Mouse (Mus musculus) midbrain, embryonic 10.5 days (tissue): ENCODE data around the gene Tenm2. TPM values are rescaled to one million over a fixed set of nuclear protein-coding genes. Genes with fewer than 3 reads are reported as not detected.

Experiments
- DNase-seq: peaks from one replicate; pipeline ENCODE4 v3.0.0-alpha.2; 2017; ENCODE audit warnings: low spot score
- H3K27ac ChIP-seq: fragments of 300-500 bp; sonication (generic); replicated peaks from 2 replicates; pipeline ENCODE4 v1.5.1; 2016; ENCODE audit warnings: mild to moderate bottlenecking
- H3K27me3 ChIP-seq: fragments of 300-500 bp; sonication (generic); 2 replicates; pipeline ENCODE4 v1.6.1; 2016; ENCODE audit warnings: low read depth, mild to moderate bottlenecking; ENCODE audit not compliant: poor library complexity, severe bottlenecking
- H3K36me3 ChIP-seq: fragments of 300-500 bp; sonication (generic); 2 replicates; pipeline ENCODE4 v1.6.1; 2016; ENCODE audit warnings: mild to moderate bottlenecking, moderate library complexity
- H3K4me1 ChIP-seq: fragments of 300-500 bp; sonication (generic); 2 replicates; pipeline ENCODE4 v1.6.1; 2016
- H3K4me3 ChIP-seq: fragments of 300-500 bp; sonication (generic); 2 replicates; pipeline ENCODE4 v1.5.1; 2016; ENCODE audit warnings: mild to moderate bottlenecking, moderate library complexity
- H3K9me3 ChIP-seq: fragments of 300-500 bp; sonication (generic); replicated peaks from 2 replicates; pipeline ENCODE4 v1.6.1; 2016; ENCODE audit warnings: mild to moderate bottlenecking
- WGBS: fragments of 180-500 bp; shearing (Covaris S2); methylation state at CpG from one replicate; pipeline ENCODE4 v1.1.7; 2016; 5-methylcytosine and 5-hydroxymethylcytosine counted together
- polyA plus RNA-seq: library from polyadenylated mRNA; unstranded; fragments of >200 nt; fragmentation: Nextera tagmentation; extraction: Ambion mirVana; gene quantifications from 2 replicates; pipeline ENCODE4 v1.2.1, GENCODE M21; 2016

The Tenm2 gene
- polyA plus RNA-seq, 1 experiment from 2014 or later, result 4.2 TPM

- H3K36me3 ChIP-seq, result no peaks in the 10 kb centered on the region
- H3K27me3 ChIP-seq, result no peaks in the 10 kb centered on the region
- no peak for DNase-seq
- no peak overlapping the region for H3K27ac ChIP-seq
- 0 out of 2 replicates have a peak, but pooled peaks cover 5% of the 10 kb centered on the region for H3K4me1 ChIP-seq
- H3K4me3 ChIP-seq, result no peak overlapping the region
- H3K9me3 ChIP-seq, result no peaks in the 10 kb centered on the region
- whole genome bisulfite sequencing, result 61% methylated on average over 6 of the region's 6 CpGs
These were observed 943.6 kb downstream of the Tenm2 start for GRCm38 (mm10) chr11:36292206-36292605.

- H3K36me3 ChIP-seq, result no peaks in the 10 kb centered on the region
- H3K27ac ChIP-seq, result no peak overlapping the region
- no peak for DNase-seq
- H3K4me3 ChIP-seq, result no peak overlapping the region
- 0 out of 2 replicates have a peak, but pooled peaks cover 2% of the 10 kb centered on the region for H3K4me1 ChIP-seq
- WGBS, result 89% methylated on average over 6 of the region's 6 CpGs
- H3K27me3 ChIP-seq, result no peaks in the 10 kb centered on the region
- H3K9me3 ChIP-seq, result no peaks in the 10 kb centered on the region
These were observed 949.5 kb downstream of the Tenm2 start for GRCm38 (mm10) chr11:36286246-36286645.

GRCm38 (mm10) chr11:36280533-36280932, 955.2 kb downstream of the Tenm2 start:
- Histone ChIP-seq H3K27ac (no peak overlapping the region), H3K4me3 (no peak overlapping the region), H3K36me3 (no peaks in the 10 kb centered on the region), H3K27me3 (no peaks in the 10 kb centered on the region), H3K4me1 (peaks cover 19% of the 10 kb centered on the region), H3K9me3 (no peaks in the 10 kb centered on the region)
- WGBS, result 81% methylated on average over 7 of the region's 7 CpGs
- no peak for DNase-seq

- no peaks in the 10 kb centered on the region for H3K27me3 ChIP-seq
- H3K9me3 ChIP-seq, result no peaks in the 10 kb centered on the region
- no peak for DNase-seq
- H3K4me1 ChIP-seq, result peaks cover 20% of the 10 kb centered on the region
- no peak overlapping the region for H3K4me3 ChIP-seq
- 95% methylated on average over 9 of the region's 9 CpGs for whole genome bisulfite sequencing
- H3K36me3 ChIP-seq, result peaks cover 3% of the 10 kb centered on the region; the same call in 1 of the 2 replicates
- H3K27ac ChIP-seq, result no peak overlapping the region
These were observed 957.9 kb downstream of the Tenm2 start for GRCm38 (mm10) chr11:36277903-36278215.

GRCm38 (mm10) chr11:36277192-36277902, 958.4 kb downstream of the Tenm2 start:
- DNase-seq, result no peak
- Histone ChIP-seq H3K9me3 (no peaks in the 10 kb centered on the region), H3K36me3 (peaks cover 3% of the 10 kb centered on the region; the same call in 1 of the 2 replicates), H3K4me3 (no peak overlapping the region), H3K4me1 (peaks cover 20% of the 10 kb centered on the region), H3K27ac (no peak overlapping the region), H3K27me3 (no peaks in the 10 kb centered on the region)
- WGBS, result 76% methylated on average over 20 of the region's 20 CpGs

GRCm38 (mm10) chr11:36276015-36276414, 959.7 kb downstream of the Tenm2 start:
- Histone ChIP-seq H3K4me1 (peaks cover 20% of the 10 kb centered on the region), H3K36me3 (peaks cover 3% of the 10 kb centered on the region; the same call in 1 of the 2 replicates), H3K4me3 (no peak overlapping the region), H3K27ac (no peak overlapping the region), H3K9me3 (no peaks in the 10 kb centered on the region), H3K27me3 (no peaks in the 10 kb centered on the region)
- WGBS, result 29% methylated on average over 5 of the region's 5 CpGs
- DNase-seq, result peak; percentile 21

GRCm38 (mm10) chr11:36272149-36272548, 963.6 kb downstream of the Tenm2 start:
- Histone ChIP-seq H3K4me1 (peaks cover 18% of the 10 kb centered on the region), H3K9me3 (no peaks in the 10 kb centered on the region), H3K4me3 (no peak overlapping the region), H3K27me3 (no peaks in the 10 kb centered on the region), H3K27ac (no peak overlapping the region), H3K36me3 (peaks cover 3% of the 10 kb centered on the region; the same call in 1 of the 2 replicates)
- WGBS, result 73% methylated on average over 2 of the region's 2 CpGs
- DNase-seq, result no peak

GRCm38 (mm10) chr11:36269945-36270344, 965.8 kb downstream of the Tenm2 start:
- Histone ChIP-seq H3K4me1 (peaks cover 11% of the 10 kb centered on the region), H3K9me3 (no peaks in the 10 kb centered on the region), H3K4me3 (no peak overlapping the region), H3K36me3 (peaks cover 3% of the 10 kb centered on the region; the same call in 1 of the 2 replicates), H3K27ac (no peak overlapping the region), H3K27me3 (no peaks in the 10 kb centered on the region)
- DNase-seq, result no peak
- WGBS, result 93% methylated on average over 6 of the region's 6 CpGs

GRCm38 (mm10) chr11:36264776-36265466, 970.8 kb downstream of the Tenm2 start:
- H3K9me3 ChIP-seq, result no peaks in the 10 kb centered on the region
- no peaks in the 10 kb centered on the region for H3K27me3 ChIP-seq
- WGBS, result 89% methylated on average over 17 of the region's 17 CpGs
- no peak overlapping the region for H3K4me3 ChIP-seq
- no peaks in the 10 kb centered on the region for H3K36me3 ChIP-seq
- DNase-seq, result no peak
- peak overlapping the region; percentile 33; the same call in 1 of the 2 replicates for H3K27ac ChIP-seq
- peaks cover 24% of the 10 kb centered on the region for H3K4me1 ChIP-seq

GRCm38 (mm10) chr11:36263840-36264239, 971.9 kb downstream of the Tenm2 start:
- Histone ChIP-seq H3K27me3 (no peaks in the 10 kb centered on the region), H3K27ac (no peak overlapping the region), H3K36me3 (no peaks in the 10 kb centered on the region), H3K9me3 (no peaks in the 10 kb centered on the region), H3K4me1 (peaks cover 25% of the 10 kb centered on the region), H3K4me3 (no peak overlapping the region)
- DNase-seq, result no peak
- 72% methylated on average over 10 of the region's 10 CpGs for WGBS

- H3K27ac ChIP-seq, result no peak overlapping the region
- H3K4me3 ChIP-seq, result no peak overlapping the region
- peaks cover 7% of the 10 kb centered on the region for H3K9me3 ChIP-seq
- DNase-seq, result no peak
- no peaks in the 10 kb centered on the region for H3K36me3 ChIP-seq
- WGBS, result 89% methylated on average over 5 of the region's 5 CpGs
- H3K27me3 ChIP-seq, result no peaks in the 10 kb centered on the region
- peaks cover 8% of the 10 kb centered on the region for H3K4me1 ChIP-seq
These were observed 978.6 kb downstream of the Tenm2 start for GRCm38 (mm10) chr11:36257187-36257586.

GRCm38 (mm10) chr11:36256747-36257146, 979.0 kb downstream of the Tenm2 start:
- H3K27me3 ChIP-seq, result no peaks in the 10 kb centered on the region
- no peaks in the 10 kb centered on the region for H3K36me3 ChIP-seq
- H3K4me1 ChIP-seq, result peaks cover 11% of the 10 kb centered on the region
- no peak for DNase-seq
- WGBS, result 82% methylated on average over 5 of the region's 5 CpGs
- peaks cover 7% of the 10 kb centered on the region for H3K9me3 ChIP-seq
- H3K4me3 ChIP-seq, result no peak overlapping the region
- no peak overlapping the region for H3K27ac ChIP-seq

- peaks cover 22% of the 10 kb centered on the region for H3K4me1 ChIP-seq
- H3K4me3 ChIP-seq, result no peak overlapping the region
- WGBS, result 91% methylated on average over 2 of the region's 2 CpGs
- no peak overlapping the region for H3K27ac ChIP-seq
- H3K36me3 ChIP-seq, result no peaks in the 10 kb centered on the region
- H3K9me3 ChIP-seq, result peaks cover 7% of the 10 kb centered on the region
- no peaks in the 10 kb centered on the region for H3K27me3 ChIP-seq
- no peak for DNase-seq
These were observed 981.7 kb downstream of the Tenm2 start for GRCm38 (mm10) chr11:36254019-36254418.
